Mouse (Mus musculus) midbrain, embryonic 11.5 days (tissue): ENCODE data around the gene Vta1. TPM values are rescaled to one million over a fixed set of nuclear protein-coding genes. Genes with fewer than 3 reads are reported as not detected.

Source experiments
- ATAC-seq: fragments of 200-750 bp; cut with Nextera tagmentation; 2 replicates; pipeline ENCODE4 v1.8.0; 2017; ENCODE audit warnings: moderate TSS enrichment, moderate library complexity; ENCODE audit not compliant: low FRiP score
- DNase-seq: peaks from one replicate; pipeline ENCODE4 v3.0.0; 2015; ENCODE audit warnings: low spot score; ENCODE audit errors: missing footprints
- H3K27ac ChIP-seq: fragments of 300-500 bp; sonication (generic); 2 replicates; pipeline ENCODE4 v1.5.1; 2014; ENCODE audit warnings: low read depth, low read length
- H3K27me3 ChIP-seq: fragments of 300-500 bp; sonication (generic); 2 replicates; pipeline ENCODE4 v1.6.1; 2014; ENCODE audit warnings: mild to moderate bottlenecking, low read length, moderate library complexity, mixed read lengths; ENCODE audit not compliant: control insufficient read depth, insufficient read depth
- H3K36me3 ChIP-seq: fragments of 300-500 bp; sonication (generic); 2 replicates; pipeline ENCODE4 v1.6.1; 2014; ENCODE audit warnings: mild to moderate bottlenecking, low read length, moderate library complexity, mixed read lengths; ENCODE audit not compliant: control insufficient read depth, insufficient read depth
- H3K4me1 ChIP-seq: fragments of 300-500 bp; sonication (generic); 2 replicates; pipeline ENCODE4 v1.6.1; 2014; ENCODE audit warnings: low read length; ENCODE audit not compliant: control insufficient read depth, insufficient read depth
- H3K4me2 ChIP-seq: fragments of 300-500 bp; sonication (generic); 2 replicates; pipeline ENCODE4 v1.6.1; 2014; ENCODE audit warnings: mild to moderate bottlenecking, moderate library complexity
- H3K4me3 ChIP-seq: fragments of 300-500 bp; sonication (generic); 2 replicates; pipeline ENCODE4 v1.5.1; 2014; ENCODE audit warnings: low read depth, low read length
- H3K9ac ChIP-seq: fragments of 300-500 bp; sonication (generic); 2 replicates; pipeline ENCODE4 v1.6.1; 2014; ENCODE audit warnings: low read length
- H3K9me3 ChIP-seq: fragments of 300-500 bp; sonication (generic); 2 replicates; pipeline ENCODE4 v1.6.1; 2016; ENCODE audit warnings: low read length; ENCODE audit not compliant: control insufficient read depth
- WGBS: fragments of 180-500 bp; shearing (Covaris S2); extraction: QIAGEN DNeasy Blood & Tissue Kit; methylation state at CpG from one replicate; pipeline ENCODE4 v1.1.7; 2014; 5-methylcytosine and 5-hydroxymethylcytosine counted together
- polyA plus RNA-seq: library from polyadenylated mRNA; unstranded; fragments of >200 nt; fragmentation: Nextera tagmentation; extraction: Ambion mirVana; gene quantifications from 2 replicates; pipeline ENCODE4 v1.2.1, GENCODE M21; 2014

The Vta1 gene
- polyA plus RNA-seq, 1 experiment from 2014 or later, result 227 TPM

- Histone ChIP-seq H3K9ac (no peak overlapping the region), H3K27ac (no peak overlapping the region), H3K4me1 (no peaks in the 10 kb centered on the region), H3K36me3 (peaks cover 5% of the 10 kb centered on the region), H3K4me3 (no peak overlapping the region), H3K4me2 (no peak overlapping the region), H3K27me3 (no peaks in the 10 kb centered on the region), H3K9me3 (peaks cover 2% of the 10 kb centered on the region; the same call in 1 of the 2 replicates)
- WGBS, result 97% methylated on average over 1 of the region's 1 CpGs
- DNase-seq, result no peak
- no peak for ATAC-seq
These were observed 19.7 kb downstream of the Vta1 start for GRCm38 (mm10) chr10:14685663-14686062.

GRCm38 (mm10) chr10:14666147-14666546 lies 39.2 kb downstream of the Vta1 start:
- no peak overlapping the region for H3K27ac ChIP-seq
- no peaks in the 10 kb centered on the region for H3K4me1 ChIP-seq
- H3K36me3 ChIP-seq, result peaks cover 4% of the 10 kb centered on the region; the same call in 1 of the 2 replicates
- no peaks in the 10 kb centered on the region for H3K27me3 ChIP-seq
- ATAC-seq, result no peak
- no peak overlapping the region for H3K4me3 ChIP-seq
- no peaks in the 10 kb centered on the region for H3K9me3 ChIP-seq
- H3K9ac ChIP-seq, result no peak overlapping the region
- 96% methylated on average over 2 of the region's 2 CpGs for WGBS
- H3K4me2 ChIP-seq, result no peak overlapping the region
- DNase-seq, result no peak

- ATAC-seq, result no peak
- no peak overlapping the region for H3K27ac ChIP-seq
- 88% methylated on average over 2 of the region's 2 CpGs for WGBS
These were observed 44.5 kb downstream of the Vta1 start for GRCm38 (mm10) chr10:14660875-14661274.

GRCm38 (mm10) chr10:14639635-14640034 lies 65.7 kb downstream of the Vta1 start:
- no peak overlapping the region for H3K4me2 ChIP-seq
- DNase-seq (no peak), ATAC-seq (no peak)
- no peak overlapping the region for H3K4me3 ChIP-seq
- no peak overlapping the region for H3K9ac ChIP-seq
- no peaks in the 10 kb centered on the region for H3K27me3 ChIP-seq
- H3K4me1 ChIP-seq, result no peaks in the 10 kb centered on the region
- no peaks in the 10 kb centered on the region for H3K36me3 ChIP-seq
- H3K9me3 ChIP-seq, result no peaks in the 10 kb centered on the region
- WGBS, result 78% methylated on average over 1 of the region's 1 CpGs
- H3K27ac ChIP-seq, result no peak overlapping the region

More at GRCm38 (mm10) chr10:14660875-14661274, 44.5 kb downstream of the Vta1 start:
- Histone ChIP-seq H3K9me3 (no peaks in the 10 kb centered on the region), H3K4me2 (no peak overlapping the region), H3K4me1 (no peaks in the 10 kb centered on the region), H3K27me3 (no peaks in the 10 kb centered on the region), H3K4me3 (no peak overlapping the region), H3K9ac (no peak overlapping the region), H3K36me3 (peaks cover 4% of the 10 kb centered on the region; the same call in 1 of the 2 replicates)
- no peak for DNase-seq

GRCm38 (mm10) chr10:14639043-14639442 lies 66.3 kb downstream of the Vta1 start:
- no peaks in the 10 kb centered on the region for H3K36me3 ChIP-seq

GRCm38 (mm10) chr10:14625706-14626105 lies 79.7 kb downstream of the Vta1 start:
- no peaks in the 10 kb centered on the region for H3K9me3 ChIP-seq
- H3K27me3 ChIP-seq, result no peaks in the 10 kb centered on the region
- H3K4me2 ChIP-seq, result no peak overlapping the region
- no peak overlapping the region for H3K4me3 ChIP-seq
- H3K9ac ChIP-seq, result no peak overlapping the region
- H3K4me1 ChIP-seq, result no peaks in the 10 kb centered on the region
- H3K27ac ChIP-seq, result no peak overlapping the region
- no peak for DNase-seq
- no peak for ATAC-seq
- no peaks in the 10 kb centered on the region for H3K36me3 ChIP-seq
- WGBS, result 94% methylated on average over 1 of the region's 1 CpGs

More at GRCm38 (mm10) chr10:14639043-14639442, 66.3 kb downstream of the Vta1 start:
- DNase-seq (no peak), ATAC-seq (no peak)
- no peaks in the 10 kb centered on the region for H3K9me3 ChIP-seq
- H3K4me2 ChIP-seq, result no peak overlapping the region
- no peaks in the 10 kb centered on the region for H3K27me3 ChIP-seq
- no peak overlapping the region for H3K4me3 ChIP-seq
- no peak overlapping the region for H3K9ac ChIP-seq
- H3K27ac ChIP-seq, result no peak overlapping the region
- WGBS, result 86% methylated on average over 4 of the region's 4 CpGs
- H3K4me1 ChIP-seq, result no peaks in the 10 kb centered on the region

GRCm38 (mm10) chr10:14619156-14619555 lies 86.2 kb downstream of the Vta1 start:
- Histone ChIP-seq H3K36me3 (no peaks in the 10 kb centered on the region), H3K4me3 (no peak overlapping the region), H3K9me3 (0 out of 2 replicates have a peak, but pooled peaks cover 2% of the 10 kb centered on the region), H3K27me3 (no peaks in the 10 kb centered on the region), H3K27ac (no peak overlapping the region), H3K9ac (no peak overlapping the region), H3K4me1 (no peaks in the 10 kb centered on the region), H3K4me2 (no peak overlapping the region)
- WGBS, result 95% methylated on average over 1 of the region's 1 CpGs
- ATAC-seq (no peak), DNase-seq (no peak)

- 86% methylated on average over 1 of the region's 1 CpGs for WGBS
- Histone ChIP-seq H3K27me3 (no peaks in the 10 kb centered on the region), H3K4me2 (no peak overlapping the region), H3K9ac (no peak overlapping the region), H3K27ac (no peak overlapping the region), H3K4me3 (no peak overlapping the region), H3K36me3 (no peaks in the 10 kb centered on the region), H3K4me1 (no peaks in the 10 kb centered on the region), H3K9me3 (0 out of 2 replicates have a peak, but pooled peaks cover 2% of the 10 kb centered on the region)
- DNase-seq, result no peak
- no peak for ATAC-seq
These were observed 87.1 kb downstream of the Vta1 start for GRCm38 (mm10) chr10:14618301-14618700.

- ATAC-seq (no peak), DNase-seq (no peak)
- no peaks in the 10 kb centered on the region for H3K27me3 ChIP-seq
- no peak overlapping the region for H3K4me3 ChIP-seq
- H3K9ac ChIP-seq, result no peak overlapping the region
- 0 out of 2 replicates have a peak, but pooled peaks cover 2% of the 10 kb centered on the region for H3K9me3 ChIP-seq
- H3K4me2 ChIP-seq, result no peak overlapping the region
- no peaks in the 10 kb centered on the region for H3K36me3 ChIP-seq
- H3K27ac ChIP-seq, result no peak overlapping the region
- H3K4me1 ChIP-seq, result no peaks in the 10 kb centered on the region
These were observed 89.9 kb downstream of the Vta1 start for GRCm38 (mm10) chr10:14615441-14615840.
